Mouse (Mus musculus) gastrocnemius, adult 2 months (tissue): ENCODE results near the gene Rad51b. TPM values are rescaled to one million over a fixed set of nuclear protein-coding genes. Genes with fewer than 3 reads are reported as not detected.

Source experiments
- DNase-seq: peaks from one replicate; pipeline ENCODE4 v3.0.0; 2022
- H3K27ac ChIP-seq: fragments of 200-600 bp; 2 replicates; pipeline ENCODE4 v1.8.1; 2022; ENCODE audit warnings: mild to moderate bottlenecking
- H3K4me3 ChIP-seq: fragments of 200-600 bp; 2 replicates; pipeline ENCODE4 v1.8.1; 2022; ENCODE audit warnings: mild to moderate bottlenecking, moderate library complexity
- CTCF ChIP-seq: fragments of 200-600 bp; IDR thresholded peaks from 2 replicates; pipeline ENCODE4 v1.8.1; 2022; ENCODE audit warnings: antibody characterized with exemption, mild to moderate bottlenecking, moderate library complexity
- intact Hi-C: fragments of 180-260 bp; cut with DNase I; formaldehyde crosslinking; loops from one replicate; pipeline ENCODE4 v1.15.1; 2025
- total RNA-seq, 2 experiments: library from RNA; stranded (reverse); gene quantifications; 2 replicates each; pipeline ENCODE4 v1.2.3; 2021

Gene Rad51b
- total RNA-seq, 2 experiments from 2014 or later = 0.11 TPM; not detected in 1

DNA sequence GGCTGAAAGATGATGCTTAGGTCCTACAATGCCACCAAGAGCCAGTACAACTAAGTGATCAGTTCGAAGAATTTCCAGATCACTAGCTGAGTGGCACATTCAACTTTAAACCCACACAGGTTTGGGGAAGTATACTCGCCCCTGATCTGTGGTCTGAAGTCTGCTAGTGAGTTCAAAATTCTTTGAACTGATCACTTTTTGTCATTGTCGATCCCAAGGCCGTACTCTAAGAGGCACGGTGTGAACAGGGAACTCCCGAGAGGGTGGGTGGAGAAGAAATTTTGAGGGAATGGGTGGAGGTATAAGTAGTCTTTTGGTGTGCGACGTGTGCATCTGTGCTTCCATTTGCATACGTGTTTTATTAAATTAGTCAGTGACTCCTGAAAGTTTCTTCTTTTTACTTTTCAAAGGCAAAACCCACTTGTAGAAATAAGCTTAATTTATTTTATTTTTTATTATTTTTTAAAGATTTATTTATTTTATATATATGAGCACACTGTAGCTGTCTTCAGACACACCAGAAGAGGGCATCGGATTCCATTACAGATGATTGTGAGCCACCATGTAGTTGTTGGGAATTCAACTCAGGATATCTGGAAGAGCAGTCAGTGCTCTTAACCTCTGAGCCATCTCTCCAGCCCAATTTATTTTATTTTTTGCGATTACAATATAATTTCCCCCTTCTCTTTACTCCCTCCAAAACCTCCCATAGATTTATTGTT lies 443.0 kb downstream of the Rad51b start:
- Histone ChIP-seq H3K4me3 (no peak overlapping the region), H3K27ac (no peak overlapping the region)
- intact Hi-C loops = no loop called here
- TF ChIP-seq CTCF = peak; percentile 45
- DNase-seq = no peak

DNA sequence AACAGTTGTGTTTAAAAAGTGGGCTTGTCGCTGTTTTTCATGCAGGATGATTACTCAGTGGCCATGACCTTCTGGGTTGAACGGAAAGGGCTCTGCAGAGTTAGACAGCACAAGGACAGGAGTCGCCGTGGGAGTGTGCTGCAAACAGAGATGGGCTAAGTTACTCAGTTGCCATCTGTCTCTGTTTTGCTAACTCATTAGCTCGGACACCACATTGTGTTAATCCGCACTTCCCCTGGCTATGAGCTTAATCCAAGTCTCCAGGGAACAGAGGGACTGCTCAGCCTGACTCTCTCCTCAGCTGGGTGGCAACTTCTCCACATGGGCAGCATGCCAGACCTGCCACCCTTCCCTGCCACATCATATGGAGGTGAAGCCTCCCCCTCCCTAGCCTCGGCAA lies 445.1 kb downstream of the Rad51b start:
- intact Hi-C loops = no loop called here
- no peak for DNase-seq

DNA sequence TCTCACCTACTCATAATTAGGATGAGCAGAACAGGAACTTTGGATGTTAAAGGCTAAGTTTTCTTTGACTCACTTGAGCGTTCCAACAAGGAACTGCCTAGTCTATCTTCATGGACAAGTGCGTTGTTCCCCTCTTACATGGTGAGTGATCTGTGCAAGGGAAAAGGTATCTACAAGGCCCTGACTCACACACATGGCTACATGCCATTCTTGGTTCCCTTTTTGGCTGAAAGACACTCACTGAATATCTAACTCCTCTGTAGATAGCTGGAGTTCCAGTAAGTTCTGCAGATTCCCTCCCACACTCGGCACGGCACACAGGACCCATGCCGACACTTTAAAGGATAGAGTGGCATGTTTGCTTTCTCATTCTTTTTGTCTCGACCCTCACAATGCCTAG lies 447.0 kb downstream of the Rad51b start:
- intact Hi-C loops = no loop called here
- no peak for DNase-seq
- no peak for TF ChIP-seq CTCF

More for the DNA sequence above, 445.1 kb downstream of the Rad51b start:
- Histone ChIP-seq H3K27ac (peak overlapping the region; percentile 24; the same call in 1 of the 2 replicates), H3K4me3 (no peak overlapping the region)
- TF ChIP-seq CTCF = no peak

DNA sequence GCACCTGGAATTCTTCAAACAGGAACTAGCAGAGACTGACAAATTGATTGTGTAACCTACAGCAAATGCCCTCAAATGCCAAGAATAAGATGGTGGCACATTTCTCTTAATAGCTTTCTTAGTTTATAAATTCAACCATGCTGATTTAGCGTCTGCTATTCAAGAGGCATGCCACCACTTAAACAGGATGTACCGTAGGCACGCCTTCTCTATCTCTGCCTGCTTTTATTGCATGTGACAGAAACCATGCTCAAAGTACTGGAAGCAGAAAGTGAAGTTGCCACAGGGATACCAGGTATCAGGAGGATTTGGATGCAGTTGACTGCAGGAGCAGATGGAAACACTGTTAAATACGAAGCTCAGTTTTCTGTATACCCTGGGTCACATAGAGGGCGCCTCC lies 448.1 kb downstream of the Rad51b start:
- no peak overlapping the region for H3K4me3 ChIP-seq
- intact Hi-C loops = no loop called here
- no peak for DNase-seq

More for the DNA sequence above, 447.0 kb downstream of the Rad51b start:
- 0 out of 2 replicates have a peak overlapping the region, but pooled peaks have one; percentile 20 for H3K27ac ChIP-seq
- H3K4me3 ChIP-seq = no peak overlapping the region

DNA sequence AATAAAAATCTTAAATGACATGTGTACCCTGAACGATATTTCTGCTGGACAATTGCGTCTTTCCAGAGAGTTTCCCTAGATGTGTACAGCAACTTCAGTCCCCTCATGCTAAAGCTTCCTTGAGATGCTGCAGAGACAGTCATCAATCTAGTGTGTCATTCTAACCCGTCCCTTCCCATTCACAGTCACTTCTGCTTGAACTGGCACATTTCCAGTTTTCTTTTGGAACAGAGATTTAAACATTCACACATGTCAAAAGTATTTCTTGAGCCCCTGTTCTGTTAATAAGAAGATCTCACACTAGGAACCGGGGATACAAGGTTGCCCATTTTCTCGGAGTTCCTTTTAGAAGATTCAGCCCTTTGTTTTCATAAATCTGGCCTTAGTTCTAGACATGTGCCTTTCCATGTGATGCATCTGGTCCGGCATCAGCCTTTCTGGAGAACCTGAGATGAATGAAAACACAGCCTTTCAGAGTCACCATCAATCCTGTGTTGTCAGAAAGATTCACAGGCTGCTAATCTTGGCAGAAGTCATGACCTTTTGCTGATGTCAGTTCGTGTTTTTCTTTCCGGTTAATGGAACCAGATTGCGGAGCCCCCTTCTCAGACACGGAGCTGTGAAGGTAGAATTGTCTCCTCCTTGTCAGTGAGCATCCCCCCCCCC lies 448.9 kb downstream of the Rad51b start:
- Histone ChIP-seq H3K27ac (0 out of 2 replicates have a peak overlapping the region, but pooled peaks have one; percentile 20), H3K4me3 (no peak overlapping the region)
- no peak for DNase-seq
- intact Hi-C loops = no loop called here
- TF ChIP-seq CTCF = no peak

More for the DNA sequence above, 448.1 kb downstream of the Rad51b start:
- no peak for TF ChIP-seq CTCF
- no peak overlapping the region for H3K27ac ChIP-seq

DNA sequence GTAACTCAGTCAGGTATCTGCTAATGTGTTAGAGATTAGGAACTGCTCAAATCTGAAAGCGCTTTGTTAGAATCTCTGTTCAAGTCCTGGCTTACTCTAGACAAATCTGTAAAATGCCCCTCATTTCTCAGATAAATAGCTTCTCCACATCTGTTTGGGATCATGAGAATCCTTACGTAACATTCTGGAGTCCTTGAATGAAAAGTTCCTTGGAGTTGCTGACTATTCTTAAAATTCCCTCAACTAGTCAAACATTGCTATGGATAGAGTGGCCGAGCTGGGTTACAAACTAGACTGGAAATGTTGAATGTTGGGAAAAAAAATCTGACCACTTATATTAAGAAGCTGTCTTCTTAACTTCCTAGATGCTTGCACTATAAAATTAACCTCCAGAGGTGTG lies 450.5 kb downstream of the Rad51b start:
- Histone ChIP-seq H3K27ac (peak overlapping the region; percentile 46; the same call in 1 of the 2 replicates), H3K4me3 (no peak overlapping the region)
- no peak for DNase-seq
- intact Hi-C loops = no loop called here
- no peak for TF ChIP-seq CTCF

DNA sequence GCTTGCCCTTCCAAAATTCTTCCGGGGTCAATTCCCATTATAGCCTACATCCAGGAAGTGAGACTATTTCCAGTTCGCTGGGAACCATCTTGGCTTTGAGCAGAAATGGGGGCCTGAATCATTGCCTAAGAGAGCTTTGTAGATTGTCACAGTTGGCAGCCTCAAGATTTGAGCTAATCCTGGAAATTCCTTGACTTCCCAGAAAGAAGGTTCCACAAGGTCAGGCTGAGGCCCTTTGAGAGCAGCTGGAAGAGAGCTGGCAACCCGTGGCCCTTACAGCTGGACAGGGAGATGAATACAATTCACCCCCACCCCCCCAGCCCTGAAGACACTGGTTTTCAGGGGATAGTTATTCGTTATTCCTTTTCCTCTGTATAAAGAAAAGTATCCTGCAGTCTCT lies 451.8 kb downstream of the Rad51b start:
- H3K27ac ChIP-seq = peak overlapping the region; percentile 82
- intact Hi-C loops = no loop called here
- no peak for TF ChIP-seq CTCF
- H3K4me3 ChIP-seq = no peak overlapping the region
- DNase-seq = peak; percentile 56

DNA sequence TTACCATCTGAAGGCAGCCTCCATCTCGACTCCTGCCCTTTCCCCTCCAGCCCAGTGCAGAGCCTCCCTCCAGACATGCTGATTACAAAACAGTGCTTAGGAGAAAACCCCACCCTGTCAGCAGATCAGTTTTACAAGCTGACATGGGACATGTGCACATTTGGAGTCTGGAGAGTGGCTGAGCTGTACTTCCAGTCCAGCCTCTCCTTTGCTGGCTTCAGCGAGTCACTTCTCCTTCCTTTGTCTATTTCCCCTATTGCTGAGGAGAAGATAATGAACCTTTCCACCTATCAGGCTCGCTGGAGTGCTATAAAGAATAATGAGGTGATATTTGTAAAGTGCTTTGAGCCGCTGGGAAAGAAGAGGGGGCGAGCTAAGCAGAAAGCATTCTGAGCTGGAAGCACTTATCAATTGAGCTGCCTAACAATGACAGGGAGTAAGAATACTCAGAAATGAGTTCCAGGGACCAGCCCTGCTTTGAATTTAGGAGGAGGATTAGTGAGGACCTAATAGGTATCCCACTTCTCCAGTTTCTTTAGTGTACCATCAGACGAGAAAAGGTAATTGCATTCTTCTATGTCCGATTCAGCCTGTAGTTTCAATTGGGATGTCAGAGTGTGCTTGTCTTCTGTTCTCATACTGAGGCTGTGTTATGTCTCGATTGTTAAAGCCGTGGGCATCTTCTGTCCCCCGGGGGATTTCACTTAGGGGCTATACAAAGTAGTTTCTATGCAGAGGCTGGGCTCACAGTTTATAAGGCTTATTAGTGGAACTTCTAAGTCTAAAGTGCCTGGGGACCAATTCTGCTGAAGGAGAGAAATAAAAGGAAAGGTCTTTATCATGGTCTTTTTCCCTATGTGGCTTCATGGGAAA lies 453.4 kb downstream of the Rad51b start:
- Histone ChIP-seq H3K27ac (peak overlapping the region; percentile 82), H3K4me3 (peak overlapping the region; percentile 46)
- intact Hi-C loops = loop anchor here (10.0 kb wide), 1 partner anchor 216 kb away; no protein-coding TSS in a partner anchor
- peak; percentile 62 for DNase-seq
- TF ChIP-seq CTCF = no peak

DNA sequence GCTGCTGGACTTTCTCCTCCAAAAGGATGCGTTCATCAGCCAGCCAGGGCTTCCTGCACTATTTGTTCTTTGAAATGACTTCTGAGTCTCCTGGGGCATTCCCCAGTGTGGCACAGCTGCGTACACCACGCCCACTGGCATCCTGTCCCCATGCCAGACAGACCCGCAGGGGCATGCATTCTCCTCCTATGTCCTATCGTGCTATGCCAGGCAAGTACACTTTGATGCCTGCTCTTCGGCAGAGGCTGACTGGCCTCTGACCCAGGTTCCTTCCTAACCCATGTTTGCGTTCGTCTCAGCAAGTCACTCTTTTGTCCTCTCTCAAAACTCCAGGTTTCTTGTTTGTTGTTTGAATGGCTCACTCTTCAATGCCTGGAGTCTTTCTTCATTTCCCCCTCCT lies 454.7 kb downstream of the Rad51b start:
- intact Hi-C loops = loop anchor here (10.0 kb wide), 1 partner anchor 217 kb away; no protein-coding TSS in a partner anchor
- no peak for TF ChIP-seq CTCF
- peak; percentile 63 for DNase-seq
- Histone ChIP-seq H3K27ac (peak overlapping the region; percentile 82), H3K4me3 (no peak overlapping the region)

DNA sequence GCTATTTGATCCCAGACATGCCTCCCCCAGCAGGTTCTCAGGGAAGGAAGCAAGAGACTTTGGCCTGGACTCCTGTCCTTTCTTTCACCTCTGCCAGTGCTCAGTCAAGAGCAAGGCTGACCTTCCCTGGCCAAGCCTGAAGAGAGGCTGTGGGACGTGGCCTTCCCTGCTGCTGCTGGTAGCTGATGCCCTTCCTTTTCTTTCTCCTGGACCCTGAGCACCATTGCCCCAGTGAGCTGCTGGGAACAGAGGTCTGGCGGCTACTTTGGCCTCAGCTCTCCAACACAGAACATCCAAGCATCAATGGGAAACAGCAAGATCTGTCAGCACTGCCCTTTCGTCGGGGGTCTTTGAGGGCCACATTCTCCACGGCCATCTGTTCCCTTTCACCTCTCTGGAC lies 455.1 kb downstream of the Rad51b start:
- no peak for DNase-seq
- no peak for TF ChIP-seq CTCF
- intact Hi-C loops = loop anchor here (10.0 kb wide), 1 partner anchor 217 kb away; no protein-coding TSS in a partner anchor
- Histone ChIP-seq H3K4me3 (no peak overlapping the region), H3K27ac (peak overlapping the region; percentile 82)

DNA sequence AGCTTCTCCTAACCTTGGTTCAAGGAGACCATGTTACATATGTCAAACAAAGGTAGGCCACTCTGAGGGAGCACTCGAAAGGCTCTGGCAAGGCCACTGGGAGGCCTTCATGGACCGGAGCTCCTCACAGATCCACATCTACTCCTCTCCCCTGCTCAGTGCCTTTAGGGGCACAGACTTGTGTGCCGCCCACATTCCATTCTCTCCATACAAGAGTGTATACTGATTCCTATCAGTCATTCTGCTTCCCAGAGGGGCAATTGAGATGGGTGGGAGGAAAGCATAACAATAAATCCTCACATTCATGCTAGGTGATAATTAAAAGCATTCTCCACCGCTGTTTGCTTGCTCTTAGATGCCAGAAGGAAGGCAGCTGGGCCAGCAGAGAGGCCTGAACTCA lies 458.5 kb downstream of the Rad51b start:
- intact Hi-C loops = loop anchor here (5.0 to 10.0 kb wide), 4 partner anchors 93 to 357 kb away; partner anchors contain the start of gene Zfp36l1
- Histone ChIP-seq H3K27ac (peak overlapping the region; percentile 66), H3K4me3 (no peak overlapping the region)
- DNase-seq = no peak
- TF ChIP-seq CTCF = no peak

DNA sequence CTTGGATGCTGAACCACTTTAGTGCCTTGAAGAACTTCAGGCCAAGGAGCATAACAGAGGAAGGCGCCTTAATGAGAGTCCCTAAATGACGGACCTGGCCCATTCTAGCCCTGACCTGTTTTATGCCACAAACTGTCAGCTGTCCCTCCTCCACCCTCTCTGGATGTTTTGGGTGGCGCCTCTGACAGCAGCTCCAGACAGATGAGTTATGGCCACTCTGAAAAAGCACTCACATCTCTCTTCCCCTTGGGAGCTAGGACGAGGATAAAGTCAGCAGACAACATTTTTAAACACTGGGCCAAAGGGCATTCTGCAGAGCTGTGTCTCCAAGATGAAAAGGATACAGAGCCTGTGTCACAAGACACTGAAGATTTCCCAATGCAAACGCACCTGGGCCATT lies 459.3 kb downstream of the Rad51b start:
- TF ChIP-seq CTCF = no peak
- H3K27ac ChIP-seq = peak overlapping the region; percentile 68
- intact Hi-C loops = loop anchor here (5.0 to 10.0 kb wide), 4 partner anchors 94 to 356 kb away; partner anchors contain the start of gene Zfp36l1
- no peak overlapping the region for H3K4me3 ChIP-seq
- no peak for DNase-seq
